Mouse (Mus musculus) ovary, postnatal 10 days (tissue): ENCODE results near the gene Zbtb16.

ENCODE experiments used
- DNase-seq: peaks from one replicate; pipeline ENCODE4 v3.0.0; 2022; ENCODE audit warnings: low spot score

Zbtb16 gene

DNA sequence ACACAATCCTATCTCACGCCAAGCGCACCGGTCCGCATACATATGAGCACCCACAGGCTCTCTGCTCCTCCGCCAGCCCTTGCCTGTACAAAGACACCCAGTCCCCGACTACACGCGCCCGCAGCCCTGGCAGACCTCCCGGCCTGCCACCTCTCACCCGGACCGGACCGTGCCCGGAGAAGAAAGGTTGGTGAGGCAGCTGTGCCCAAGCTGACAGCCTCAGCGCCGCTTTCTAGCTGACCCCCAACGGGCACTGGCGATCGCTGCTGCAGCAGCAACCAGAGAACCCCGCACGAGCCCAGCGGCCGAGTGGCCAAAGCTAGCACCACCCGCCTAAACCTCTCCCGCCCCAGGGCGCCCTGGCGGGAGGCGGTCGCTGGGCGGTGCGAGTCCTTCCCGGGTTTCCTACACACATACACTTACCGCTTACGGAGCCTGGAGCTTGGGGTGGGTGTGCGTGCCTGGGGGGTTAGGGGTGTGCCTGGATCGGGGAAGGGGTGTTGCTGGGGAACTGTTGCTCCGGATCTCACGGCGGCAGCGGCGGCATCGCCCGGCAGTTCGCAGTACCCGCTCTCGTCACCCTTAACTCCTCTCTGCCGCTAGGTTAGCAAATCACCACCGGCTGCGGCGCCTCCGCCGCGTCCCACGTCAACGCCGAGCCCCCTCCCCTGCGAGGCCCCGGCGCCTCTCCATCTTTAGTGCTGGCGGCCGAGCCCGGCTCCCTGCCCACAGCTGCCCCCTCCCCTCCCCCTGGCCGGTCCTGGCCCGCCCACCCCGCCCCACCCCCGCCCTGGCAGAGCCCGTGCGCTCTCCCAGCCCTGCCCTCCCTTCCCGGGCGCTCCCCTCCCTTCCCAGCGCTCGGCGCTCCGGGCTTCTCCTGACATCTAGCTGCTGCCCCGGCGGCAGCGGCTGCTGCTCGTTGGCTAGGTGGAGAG is at the start of gene Zbtb16:
TSS of gene Zbtb16 (minus strand) at position 592 of the 935 bp plus-strand sequence.
- DNase-seq, result peak; percentile 44

GRCm38 (mm10) chr9:48872896-48873295 is 36.9 kb upstream of the Zbtb16 start:
- no peak for DNase-seq

DNA sequence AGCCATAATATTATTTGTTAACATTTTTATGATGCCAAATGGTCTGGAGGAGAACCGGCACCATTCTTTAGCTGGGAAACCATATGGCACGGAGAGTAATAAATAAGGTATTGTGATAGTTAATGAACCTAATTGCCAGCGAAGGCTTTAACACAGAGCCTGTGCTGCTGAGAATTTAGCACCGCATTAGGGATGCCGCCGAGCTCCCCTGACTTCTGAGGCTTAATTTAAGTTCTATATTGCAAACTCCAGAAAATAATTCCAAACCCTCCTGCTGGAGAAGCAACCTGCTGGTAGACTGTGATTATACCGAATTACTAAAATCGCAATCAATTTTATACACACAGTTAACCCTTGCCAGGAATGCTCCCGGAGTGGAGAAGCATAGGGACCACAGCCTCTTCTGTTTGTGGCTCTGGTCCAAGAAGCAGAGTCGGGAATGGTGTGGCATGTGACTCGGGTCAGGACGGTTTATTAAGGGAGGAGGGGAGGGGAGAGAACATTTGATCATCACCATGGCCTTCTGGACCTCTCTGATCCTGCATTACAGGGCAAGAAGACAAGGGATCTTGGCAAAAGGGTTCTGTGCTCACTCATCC is 30.6 kb upstream of the Zbtb16 start:
- DNase-seq, result no peak

- DNase-seq, result no peak
Observed at GRCm38 (mm10) chr9:48865235-48865634, 29.2 kb upstream of the Zbtb16 start.

DNA sequence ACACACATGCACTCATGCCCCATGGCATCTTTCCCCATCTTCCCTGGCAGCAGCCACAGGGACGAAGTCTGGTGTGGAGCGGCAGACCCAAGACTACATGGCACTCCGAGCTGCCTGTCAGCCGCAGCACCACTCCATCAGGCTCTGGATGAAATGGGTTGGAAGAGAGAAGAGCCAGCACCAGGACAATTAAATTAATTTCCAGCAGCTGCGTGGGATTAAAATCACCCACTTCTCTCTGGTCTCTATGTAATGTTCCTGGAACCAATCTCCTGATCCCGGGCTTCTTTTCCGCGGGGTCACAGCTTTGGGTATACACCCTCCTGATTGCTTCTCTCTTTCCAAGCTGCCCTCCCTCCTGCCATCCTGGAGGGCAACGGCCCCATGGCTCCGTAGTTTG is 25.5 kb upstream of the Zbtb16 start:
- no peak for DNase-seq

GRCm38 (mm10) chr9:48860526-48860845 is 24.5 kb upstream of the Zbtb16 start:
- peak; percentile 36 for DNase-seq

GRCm38 (mm10) chr9:48859828-48860525 is 24.0 kb upstream of the Zbtb16 start:
- DNase-seq, result no peak

GRCm38 (mm10) chr9:48857944-48858343 is 21.9 kb upstream of the Zbtb16 start:
- no peak for DNase-seq

DNA sequence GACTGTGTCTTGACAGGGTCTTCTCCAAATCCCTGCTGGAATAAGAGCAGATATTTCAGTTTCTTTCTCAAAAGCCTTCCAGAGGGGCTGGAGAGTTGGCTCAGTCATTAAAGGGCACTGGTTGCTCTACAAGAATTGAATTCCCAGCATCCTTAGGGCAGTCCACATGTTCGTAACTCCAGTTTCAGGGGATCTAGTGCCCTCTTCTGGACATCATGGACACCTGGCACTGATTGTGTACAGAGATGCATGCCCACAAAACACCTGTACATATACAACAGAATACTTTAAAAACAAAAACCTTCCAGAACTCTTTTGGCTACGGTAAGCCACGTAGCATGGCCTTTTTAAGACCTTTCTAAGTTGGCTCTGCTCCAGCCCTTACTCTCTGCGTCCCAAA is 20.2 kb upstream of the Zbtb16 start:
- no peak for DNase-seq

GRCm38 (mm10) chr9:48849531-48849930 is 13.5 kb upstream of the Zbtb16 start:
- no peak for DNase-seq

DNA sequence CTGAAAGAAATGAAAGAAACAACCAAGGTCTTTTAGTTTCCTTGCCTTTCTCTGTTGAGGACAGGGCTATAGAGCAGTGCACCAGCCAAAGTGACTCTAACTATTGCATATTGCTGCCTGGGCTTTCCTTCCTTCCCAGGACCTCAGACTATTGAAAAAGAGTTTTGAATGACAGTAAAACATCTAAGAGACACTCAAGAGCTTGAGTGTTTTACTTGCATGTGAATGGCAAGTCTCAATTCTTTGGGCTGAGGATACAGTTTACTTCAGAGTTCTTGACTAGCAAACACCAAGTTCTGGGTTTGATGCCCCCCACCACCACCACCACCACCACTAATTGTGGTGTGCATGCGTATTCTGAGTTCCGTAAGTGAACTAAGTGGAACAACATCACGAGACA is 3.5 kb upstream of the Zbtb16 start:
- no peak for DNase-seq

DNA sequence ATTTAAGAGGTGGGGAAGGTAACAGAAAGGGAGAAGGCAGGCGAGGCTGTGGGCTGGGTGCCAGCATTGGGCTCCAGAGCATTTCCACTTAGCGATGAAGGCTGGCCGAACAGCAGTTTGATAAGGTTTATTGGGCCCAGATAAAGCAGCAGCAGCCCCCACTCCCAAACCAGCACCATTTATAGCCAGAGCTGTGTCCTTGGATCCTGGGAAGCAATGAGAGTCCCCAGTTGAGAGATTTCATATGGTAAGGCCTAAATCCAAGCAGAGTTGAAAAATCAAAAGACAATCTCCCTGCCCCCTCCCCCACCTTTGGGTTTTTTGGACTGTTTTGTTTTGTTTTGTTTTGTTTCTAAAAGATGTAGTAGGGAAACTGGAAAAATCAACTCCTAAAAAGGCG is 2.3 kb upstream of the Zbtb16 start:
- no peak for DNase-seq

DNA sequence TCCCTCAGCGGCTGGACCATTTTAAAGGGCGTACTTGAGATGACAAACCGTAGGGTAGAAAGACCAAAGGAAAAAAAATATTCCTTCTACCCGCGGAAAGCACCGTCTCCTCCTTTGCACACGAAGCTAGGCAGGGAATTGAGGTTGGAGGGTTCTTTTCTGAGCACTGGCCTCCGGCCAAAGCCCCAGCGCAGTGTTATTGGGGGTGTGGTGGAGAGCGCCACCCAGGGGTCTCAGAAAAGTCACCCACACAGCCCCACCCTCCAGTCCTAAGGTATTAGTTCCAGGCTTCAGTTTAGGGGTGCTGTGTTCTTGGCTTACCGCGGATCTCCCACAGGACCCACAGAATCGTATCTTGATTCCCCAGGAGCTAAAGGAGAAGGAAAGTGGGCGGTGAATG is 1.2 kb upstream of the Zbtb16 start:
- no peak for DNase-seq

GRCm38 (mm10) chr9:48836566-48836930 is 526 bp upstream of the Zbtb16 start:
- DNase-seq, result no peak

DNA sequence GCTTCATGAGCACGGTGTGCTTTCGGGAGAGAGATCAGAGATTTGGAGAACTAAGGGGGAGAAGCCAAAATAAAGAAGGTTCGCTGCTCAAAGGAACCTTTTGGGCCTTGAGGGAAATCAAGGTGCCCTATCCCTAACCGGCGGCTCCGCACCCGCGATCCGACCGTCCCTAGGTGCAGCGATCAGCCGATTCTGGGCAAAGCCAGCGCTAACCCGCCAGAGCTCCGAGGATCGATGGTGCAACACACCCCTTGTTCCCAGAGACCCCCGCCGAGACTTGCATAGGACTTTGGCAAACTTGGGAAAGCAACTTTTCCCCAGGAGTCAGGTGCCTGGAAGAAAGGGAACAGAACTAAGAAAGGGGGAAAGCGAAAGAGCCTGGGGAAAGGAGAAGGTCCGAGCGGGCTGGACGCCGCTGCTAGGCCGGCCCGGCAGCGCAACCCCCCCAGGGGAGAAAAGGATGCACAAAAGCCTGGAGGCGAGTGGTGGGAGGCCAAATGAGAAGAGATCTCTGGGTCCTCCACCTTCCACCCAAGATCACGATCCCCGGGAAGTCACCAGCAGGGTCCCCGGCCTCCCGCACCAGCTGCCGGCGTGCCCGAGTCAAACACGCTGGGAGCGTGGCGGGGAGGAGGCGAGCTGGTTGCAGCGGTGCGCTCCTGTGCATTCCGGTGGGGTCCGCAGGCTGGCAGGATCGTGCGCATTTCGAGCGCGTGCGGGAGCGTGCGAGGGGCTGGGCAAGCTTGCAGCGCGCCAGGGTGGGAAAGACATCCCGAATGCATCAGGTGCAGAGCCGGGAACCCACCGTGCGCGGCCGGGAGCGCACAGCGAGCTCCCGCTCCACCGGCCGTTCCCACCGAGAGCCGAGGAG is 1.2 kb downstream of the Zbtb16 start:
- DNase-seq, result peak; percentile 25

DNA sequence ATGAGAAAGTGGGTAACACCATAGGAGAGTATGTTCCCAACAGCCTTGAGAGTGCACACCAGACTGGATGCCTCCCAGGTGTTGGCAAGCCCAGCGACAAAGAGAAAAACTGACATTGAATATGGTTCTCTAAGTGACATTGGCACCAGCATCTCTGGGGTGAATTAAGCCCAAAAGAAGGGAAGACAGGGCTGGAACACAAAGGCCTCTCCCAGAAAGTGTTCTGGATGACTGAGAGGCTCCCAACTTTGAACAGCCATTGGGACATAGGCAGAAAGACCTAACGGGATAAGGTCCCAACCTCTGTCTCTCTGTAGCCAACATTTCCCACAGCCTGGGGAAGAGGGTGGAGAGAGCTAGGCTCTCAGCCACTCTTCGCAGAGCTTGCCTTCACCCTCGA is 2.0 kb downstream of the Zbtb16 start:
- no peak for DNase-seq

- DNase-seq, result no peak
Observed at GRCm38 (mm10) chr9:48833493-48833892, 2.5 kb downstream of the Zbtb16 start.

GRCm38 (mm10) chr9:48832473-48833100 is 3.4 kb downstream of the Zbtb16 start:
- no peak for DNase-seq

GRCm38 (mm10) chr9:48831560-48832460 is 4.2 kb downstream of the Zbtb16 start:
- no peak for DNase-seq

DNA sequence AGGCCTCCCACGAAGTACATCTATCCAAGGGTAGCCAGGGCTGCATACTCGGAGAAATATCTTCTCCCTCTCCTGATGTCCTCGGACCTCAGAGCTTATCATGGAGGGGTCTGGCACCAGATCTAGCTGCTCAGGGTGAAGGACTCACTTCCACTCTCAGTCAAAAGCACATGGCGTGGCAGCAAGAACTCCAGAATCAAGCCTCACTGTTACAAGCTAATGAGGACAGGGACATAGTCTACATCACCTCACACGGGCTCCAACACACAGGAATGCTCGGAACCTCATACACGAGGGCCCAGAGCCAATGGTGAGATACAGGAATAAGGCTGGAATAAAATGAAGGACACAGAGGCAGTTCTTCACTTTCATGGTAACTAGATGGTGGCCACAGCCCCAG is 7.2 kb downstream of the Zbtb16 start:
- DNase-seq, result no peak
